Mouse (Mus musculus) midbrain, postnatal 0 days (tissue): ENCODE results near the gene Ldlrad3. TPM values are rescaled to one million over a fixed set of nuclear protein-coding genes. Genes with fewer than 3 reads are reported as not detected.

Experiments used
- ATAC-seq: fragments of 200-750 bp; cut with Nextera tagmentation; 2 replicates; pipeline ENCODE4 v1.8.0; 2017; ENCODE audit warnings: moderate number of reproducible peaks, mild to moderate bottlenecking, moderate TSS enrichment, moderate library complexity; ENCODE audit not compliant: low FRiP score
- DNase-seq: peaks from one replicate; pipeline ENCODE4 v3.0.0-alpha.2; 2015; ENCODE audit warnings: low spot score
- H3K27ac ChIP-seq: fragments of 300-500 bp; sonication (generic); 2 replicates; pipeline ENCODE4 v1.5.1; 2014; ENCODE audit warnings: low read depth, mild to moderate bottlenecking, low read length, mixed read lengths
- H3K27me3 ChIP-seq: fragments of 300-500 bp; sonication (generic); 2 replicates; pipeline ENCODE4 v1.6.1; 2014; ENCODE audit warnings: low read length, control low read depth, mixed read lengths; ENCODE audit not compliant: insufficient read depth
- H3K36me3 ChIP-seq: fragments of 300-500 bp; sonication (generic); 2 replicates; pipeline ENCODE4 v1.6.1; 2014; ENCODE audit warnings: low read length, control low read depth, mixed read lengths; ENCODE audit not compliant: insufficient read depth
- H3K4me1 ChIP-seq: fragments of 300-500 bp; sonication (generic); 2 replicates; pipeline ENCODE4 v1.6.1; 2014; ENCODE audit warnings: mild to moderate bottlenecking, control low read depth, antibody characterized with exemption, low read length, mixed read lengths; ENCODE audit not compliant: insufficient read depth
- H3K4me2 ChIP-seq: fragments of 300-500 bp; sonication (generic); 2 replicates; pipeline ENCODE4 v1.6.1; 2014; ENCODE audit warnings: low read depth, mild to moderate bottlenecking, low read length, mixed read lengths; ENCODE audit not compliant: poor library complexity, severe bottlenecking
- H3K4me3 ChIP-seq: fragments of 300-500 bp; sonication (generic); 2 replicates; pipeline ENCODE4 v1.5.1; 2014; ENCODE audit warnings: low read depth, mild to moderate bottlenecking, low read length, moderate library complexity
- H3K9ac ChIP-seq: fragments of 300-500 bp; sonication (generic); replicated peaks from 2 replicates; pipeline ENCODE4 v1.6.1; 2014; ENCODE audit warnings: mild to moderate bottlenecking, low read length, moderate library complexity, mixed read lengths; ENCODE audit not compliant: poor library complexity, severe bottlenecking
- H3K9me3 ChIP-seq: fragments of 300-500 bp; sonication (generic); 2 replicates; pipeline ENCODE4 v1.6.1; 2016; ENCODE audit warnings: low read length, control low read depth
- CTCF ChIP-seq: IDR thresholded peaks from 2 replicates; pipeline ENCODE4 v1.5.1; 2016; ENCODE audit warnings: antibody characterized with exemption, mild to moderate bottlenecking
- WGBS: fragments of 180-500 bp; shearing (Covaris S2); extraction: QIAGEN DNeasy Blood & Tissue Kit; methylation state at CpG from one replicate; pipeline ENCODE4 v1.1.7; 2014; 5-methylcytosine and 5-hydroxymethylcytosine counted together
- polyA plus RNA-seq: library from polyadenylated mRNA; unstranded; fragments of >200 nt; fragmentation: Nextera tagmentation; extraction: Ambion mirVana; gene quantifications from 2 replicates; pipeline ENCODE4 v1.2.1, GENCODE M21; 2015
- total RNA-seq: library from RNA; depleted of rRNA; stranded (reverse); fragments of >200 nt; gene quantifications from 2 replicates; pipeline ENCODE4 v1.2.3, GENCODE M21; 2014

The Ldlrad3 gene
- total and polyA plus RNA-seq, 2 experiments from 2014 or later, result 18.4 to 25.0 TPM

DNA sequence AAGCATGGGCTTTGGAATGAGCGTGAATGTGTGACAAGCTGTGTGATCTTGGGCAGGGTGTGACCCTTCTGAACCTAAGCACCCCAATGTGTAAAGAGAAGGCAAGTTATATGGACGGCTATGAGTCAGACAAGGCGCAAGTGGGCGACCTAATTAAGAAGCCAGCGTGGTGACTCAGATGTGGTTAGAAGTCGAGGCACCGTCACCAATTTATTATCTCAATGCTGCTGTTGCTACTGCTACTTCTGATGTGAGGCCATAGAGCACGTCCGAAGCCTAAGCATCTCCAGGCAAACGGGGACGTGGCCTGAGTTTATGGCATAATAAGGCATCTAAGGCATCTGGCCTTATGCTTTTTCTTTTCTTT is 151.7 kb downstream of the Ldlrad3 start:
- no peak for DNase-seq
- no peaks in the 10 kb centered on the region for H3K36me3 ChIP-seq
- no peak for TF ChIP-seq CTCF
- no peak for ATAC-seq
- 77% methylated on average over 11 of the region's 11 CpGs for WGBS
- no peak overlapping the region for H3K4me2 ChIP-seq
- peaks cover 8% of the 10 kb centered on the region for H3K4me1 ChIP-seq
- no peak overlapping the region for H3K9ac ChIP-seq
- H3K9me3 ChIP-seq, result no peaks in the 10 kb centered on the region
- no peak overlapping the region for H3K27ac ChIP-seq
- H3K27me3 ChIP-seq, result no peaks in the 10 kb centered on the region
- H3K4me3 ChIP-seq, result no peak overlapping the region

DNA sequence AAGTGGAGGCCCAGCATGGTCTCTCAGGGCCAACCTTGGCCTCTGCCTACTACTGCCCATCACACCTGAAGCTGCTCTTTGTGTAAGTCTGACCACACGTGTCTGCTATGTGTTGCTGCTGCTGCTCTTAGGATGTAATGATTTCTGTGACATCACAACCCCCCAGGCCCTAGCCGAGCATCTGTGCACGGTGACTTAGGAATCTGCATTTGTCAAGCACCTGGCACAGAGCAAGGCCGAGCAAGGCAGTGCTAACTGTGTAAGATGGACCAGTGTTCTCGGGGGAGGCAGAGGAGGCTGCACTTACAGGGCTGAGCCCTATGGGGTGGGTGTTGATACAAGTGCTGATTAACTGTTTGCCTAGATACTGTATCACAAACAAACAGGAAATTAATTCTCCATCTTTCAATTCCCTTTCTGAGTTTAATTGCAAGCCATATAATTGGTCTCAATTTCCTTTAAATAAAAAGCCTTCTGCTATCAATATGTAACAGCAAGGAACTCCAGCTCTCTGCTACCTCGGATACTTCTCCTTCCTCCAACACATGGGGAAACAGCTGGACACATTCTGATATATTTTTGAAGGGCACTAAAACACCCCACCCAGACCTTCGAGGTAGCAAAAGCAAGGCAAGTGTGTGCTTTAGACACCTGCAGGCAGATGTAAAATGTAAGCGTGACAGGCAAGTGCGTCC is 152.2 kb downstream of the Ldlrad3 start:
- H3K9ac ChIP-seq, result no peak overlapping the region
- TF ChIP-seq CTCF, result no peak
- DNase-seq (no peak), ATAC-seq (no peak)
- H3K4me1 ChIP-seq, result peaks cover 8% of the 10 kb centered on the region
- H3K4me3 ChIP-seq, result no peak overlapping the region
- H3K36me3 ChIP-seq, result no peaks in the 10 kb centered on the region
- no peak overlapping the region for H3K27ac ChIP-seq
- no peak overlapping the region for H3K4me2 ChIP-seq
- H3K9me3 ChIP-seq, result no peaks in the 10 kb centered on the region
- H3K27me3 ChIP-seq, result no peaks in the 10 kb centered on the region
- 63% methylated on average over 9 of the region's 9 CpGs for WGBS

DNA sequence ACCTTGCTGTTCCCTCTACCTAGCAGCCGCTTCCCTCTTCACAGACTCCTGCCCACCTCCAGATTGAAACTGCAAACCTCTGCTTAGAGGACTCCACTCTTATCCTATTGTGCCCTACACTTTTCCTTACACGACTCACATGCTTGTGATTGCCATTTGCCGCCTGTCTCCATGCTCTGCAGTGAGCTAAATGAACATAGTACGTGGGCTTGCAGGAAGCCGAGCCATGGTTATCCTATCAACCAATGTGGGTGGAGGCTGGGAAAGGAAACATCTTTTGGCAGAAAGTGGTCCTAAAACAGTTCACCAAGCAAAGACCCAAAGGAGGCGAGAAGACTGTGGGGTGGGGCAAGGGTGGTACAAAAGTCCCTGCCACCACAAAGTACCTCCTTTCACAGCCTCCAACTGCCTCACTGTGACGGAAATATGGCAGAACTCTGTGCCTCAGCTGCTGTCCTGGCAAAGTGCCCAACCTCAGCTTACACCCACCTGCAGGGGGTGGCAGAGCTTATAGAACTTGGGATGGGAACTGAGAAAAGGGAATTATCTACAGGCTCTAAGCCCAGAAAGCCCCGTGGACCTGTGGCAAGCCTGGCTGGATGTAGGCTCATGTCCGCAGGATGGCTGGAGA is 153.4 kb downstream of the Ldlrad3 start:
- Histone ChIP-seq H3K9ac (no peak overlapping the region), H3K27ac (no peak overlapping the region), H3K36me3 (no peaks in the 10 kb centered on the region), H3K4me2 (no peak overlapping the region), H3K27me3 (no peaks in the 10 kb centered on the region), H3K9me3 (no peaks in the 10 kb centered on the region), H3K4me1 (peaks cover 8% of the 10 kb centered on the region), H3K4me3 (no peak overlapping the region)
- 61% methylated on average over 9 of the region's 9 CpGs for WGBS
- ATAC-seq (no peak), DNase-seq (peak; percentile 76)
- TF ChIP-seq CTCF, result peak; percentile 46

GRCm38 (mm10) chr2:102030652-102031051 is 155.5 kb downstream of the Ldlrad3 start:
- TF ChIP-seq CTCF, result peak; percentile 87
- Histone ChIP-seq H3K4me3 (no peak overlapping the region), H3K9ac (no peak overlapping the region), H3K4me2 (no peak overlapping the region), H3K9me3 (no peaks in the 10 kb centered on the region), H3K4me1 (peaks cover 12% of the 10 kb centered on the region; the same call in 1 of the 2 replicates), H3K27ac (no peak overlapping the region), H3K36me3 (no peaks in the 10 kb centered on the region), H3K27me3 (no peaks in the 10 kb centered on the region)
- WGBS, result 9% methylated on average over 5 of the region's 5 CpGs
- ATAC-seq (peak; percentile 60), DNase-seq (peak; percentile 83)

- no peaks in the 10 kb centered on the region for H3K27me3 ChIP-seq
- DNase-seq, result no peak
- no peak overlapping the region for H3K9ac ChIP-seq
Observed at GRCm38 (mm10) chr2:102030152-102030551, 156.0 kb downstream of the Ldlrad3 start.

DNA sequence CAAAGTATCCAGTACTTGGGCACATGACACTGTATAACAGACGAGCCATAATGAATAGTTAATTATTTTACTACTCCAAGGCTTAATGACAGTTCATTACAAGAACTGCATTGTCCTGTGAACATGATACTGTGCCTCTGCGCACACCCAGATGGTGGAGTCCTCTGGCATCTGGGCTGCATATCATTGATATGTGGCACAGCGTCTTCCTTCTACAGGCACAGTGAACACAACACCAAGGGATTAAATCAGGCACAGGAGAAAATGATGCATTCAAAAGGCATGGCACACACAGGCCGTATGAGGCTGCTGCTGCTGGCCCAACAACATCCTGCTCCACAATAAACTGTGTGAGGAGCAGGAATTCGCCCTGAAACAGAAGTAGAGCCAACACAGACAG is 156.5 kb downstream of the Ldlrad3 start:
- Histone ChIP-seq H3K4me2 (no peak overlapping the region), H3K36me3 (no peaks in the 10 kb centered on the region), H3K4me1 (peaks cover 12% of the 10 kb centered on the region; the same call in 1 of the 2 replicates), H3K4me3 (no peak overlapping the region), H3K27ac (no peak overlapping the region; the same call in 1 of the 2 replicates), H3K9me3 (no peaks in the 10 kb centered on the region), H3K9ac (no peak overlapping the region), H3K27me3 (no peaks in the 10 kb centered on the region)
- WGBS, result 44% methylated on average over 5 of the region's 5 CpGs
- ATAC-seq, result no peak
- TF ChIP-seq CTCF, result no peak
- no peak for DNase-seq

More at GRCm38 (mm10) chr2:102030152-102030551, 156.0 kb downstream of the Ldlrad3 start:
- no peak overlapping the region for H3K4me3 ChIP-seq
- no peak overlapping the region for H3K4me2 ChIP-seq
- no peaks in the 10 kb centered on the region for H3K36me3 ChIP-seq
- ATAC-seq, result no peak
- TF ChIP-seq CTCF, result no peak
- no peaks in the 10 kb centered on the region for H3K9me3 ChIP-seq
- H3K4me1 ChIP-seq, result peaks cover 12% of the 10 kb centered on the region; the same call in 1 of the 2 replicates
- no peak overlapping the region; the same call in 1 of the 2 replicates for H3K27ac ChIP-seq
- WGBS, result 60% methylated on average over 6 of the region's 6 CpGs
